Mouse (Mus musculus): ENCODE data around the gene Per2.

The Per2 gene

GRCm38 (mm10) chr1:91390369-91390768 lies 68.8 kb downstream of the Per2 start:
- no peak for DNase-seq (ENCODE audit: low read depth, low spot score)

- DNase-seq (ENCODE audit: low read depth, low spot score): no peak
Measured at GRCm38 (mm10) chr1:91381091-91381471, 78.0 kb downstream of the Per2 start.

GRCm38 (mm10) chr1:91380453-91381090 lies 78.6 kb downstream of the Per2 start:
- peak; percentile 65 for DNase-seq (ENCODE audit: low read depth, low spot score)

- no peak for DNase-seq (ENCODE audit: low read depth, low spot score)
Measured at GRCm38 (mm10) chr1:91373414-91373835, 85.7 kb downstream of the Per2 start.

GRCm38 (mm10) chr1:91370055-91370454 lies 89.1 kb downstream of the Per2 start:
- DNase-seq (ENCODE audit: low read depth, low spot score): no peak

GRCm38 (mm10) chr1:91369408-91369807 lies 89.7 kb downstream of the Per2 start:
- DNase-seq (ENCODE audit: low read depth, low spot score): no peak

GRCm38 (mm10) chr1:91367295-91367694 lies 91.8 kb downstream of the Per2 start:
- DNase-seq (ENCODE audit: low read depth, low spot score): no peak

GRCm38 (mm10) chr1:91366215-91367108 lies 92.7 kb downstream of the Per2 start, which contains the start of gene Erfe:
Gene Erfe (plus strand): TSS chr1:91366430.
- DNase-seq (ENCODE audit: low read depth, low spot score): peak; percentile 74

Data from CD4-positive helper T cell, adult 2 months (primary cell).